Mouse (Mus musculus): ENCODE measurements around the gene Slc35d2. TPM values are rescaled to one million over a fixed set of nuclear protein-coding genes. Genes with fewer than 3 reads are reported as not detected.
"Not testable (repeated sequence)": the region's sequence is repeated elsewhere in the genome, so short reads cannot be mapped to it uniquely, and the experiment has no call there.

Slc35d2 gene
- polyA plus RNA-seq, 2 experiments = 6.0 to 8.3 TPM

GRCm38 (mm10) chr13:64060935-64061506, 68.1 kb downstream of the Slc35d2 start:
- peaks cover 1% of the 10 kb centered on the region; the same call in 1 of the 2 replicates for H3K4me1 ChIP-seq (ENCODE audit: control insufficient read depth, insufficient read depth, low read length)
- no peak for DNase-seq (ENCODE audit: low spot score)
- no peak overlapping the region for H3K4me2 ChIP-seq (replicated peaks; ENCODE audit: low read depth, low read length, severe bottlenecking)
- H3K36me3 ChIP-seq (ENCODE audit: control insufficient read depth, insufficient read depth, low read length) = no peaks in the 10 kb centered on the region
- H3K27me3 ChIP-seq (ENCODE audit: control insufficient read depth, insufficient read depth, low read length) = no peaks in the 10 kb centered on the region
- no peak overlapping the region for H3K9ac ChIP-seq (ENCODE audit: low read depth, low read length, severe bottlenecking)
- H3K4me3 ChIP-seq (replicated peaks; ENCODE audit: low read length) = no peak overlapping the region
- ATAC-seq (ENCODE audit: low FRiP score, low read depth) = no peak
- H3K27ac ChIP-seq (replicated peaks; ENCODE audit: low read depth, low read length) = no peak overlapping the region
- no peaks in the 10 kb centered on the region for H3K9me3 ChIP-seq (ENCODE audit: control insufficient read depth, low read length)
- WGBS = 75% methylated on average over 5 of the region's 5 CpGs
- no peak for TF ChIP-seq POLR2A (IDR thresholded peaks at IDR 0.05; ENCODE audit: borderline replicate concordance, extremely low read depth, insufficient read depth, insufficient read length)

- Histone ChIP-seq H3K36me3 (ENCODE audit: control insufficient read depth, insufficient read depth, low read length) (no peaks in the 10 kb centered on the region), H3K27me3 (ENCODE audit: control insufficient read depth, insufficient read depth, low read length) (no peaks in the 10 kb centered on the region), H3K4me3 (replicated peaks; ENCODE audit: low read length) (no peak overlapping the region), H3K27ac (replicated peaks; ENCODE audit: low read depth, low read length) (no peak overlapping the region), H3K9me3 (ENCODE audit: control insufficient read depth, low read length) (peaks cover 18% of the 10 kb centered on the region; the same call in 1 of the 2 replicates), H3K9ac (ENCODE audit: low read depth, low read length, severe bottlenecking) (no peak overlapping the region), H3K4me2 (replicated peaks; ENCODE audit: low read depth, low read length, severe bottlenecking) (no peak overlapping the region), H3K4me1 (ENCODE audit: control insufficient read depth, insufficient read depth, low read length) (no peaks in the 10 kb centered on the region)
- no peak for TF ChIP-seq POLR2A (IDR thresholded peaks at IDR 0.05; ENCODE audit: borderline replicate concordance, extremely low read depth, insufficient read depth, insufficient read length)
- WGBS = 71% methylated on average over 1 of the region's 1 CpGs
- DNase-seq (ENCODE audit: low spot score) = no peak
- no peak for ATAC-seq (ENCODE audit: low FRiP score, low read depth)
Observed at GRCm38 (mm10) chr13:64053959-64054358, 75.2 kb downstream of the Slc35d2 start.

- H3K36me3 ChIP-seq (ENCODE audit: control insufficient read depth, insufficient read depth, low read length); ATAC-seq (ENCODE audit: low FRiP score, low read depth): not testable (repeated sequence)
Observed at GRCm38 (mm10) chr13:64052281-64052680, 76.9 kb downstream of the Slc35d2 start.

GRCm38 (mm10) chr13:64050895-64051294, 78.3 kb downstream of the Slc35d2 start:
- no peaks in the 10 kb centered on the region for H3K27me3 ChIP-seq (ENCODE audit: control insufficient read depth, insufficient read depth, low read length)

More at GRCm38 (mm10) chr13:64052281-64052680, 76.9 kb downstream of the Slc35d2 start:
- H3K27me3 ChIP-seq (ENCODE audit: control insufficient read depth, insufficient read depth, low read length); DNase-seq (ENCODE audit: low spot score); H3K4me1 ChIP-seq (ENCODE audit: control insufficient read depth, insufficient read depth, low read length); H3K4me2 ChIP-seq (replicated peaks; ENCODE audit: low read depth, low read length, severe bottlenecking); H3K27ac ChIP-seq (replicated peaks; ENCODE audit: low read depth, low read length); H3K4me3 ChIP-seq (replicated peaks; ENCODE audit: low read length); H3K9ac ChIP-seq (ENCODE audit: low read depth, low read length, severe bottlenecking): not testable (repeated sequence)
- H3K9me3 ChIP-seq (ENCODE audit: control insufficient read depth, low read length) = peaks cover 18% of the 10 kb centered on the region; the same call in 1 of the 2 replicates
- 98% methylated on average over 2 of the region's 2 CpGs for WGBS

DNA sequence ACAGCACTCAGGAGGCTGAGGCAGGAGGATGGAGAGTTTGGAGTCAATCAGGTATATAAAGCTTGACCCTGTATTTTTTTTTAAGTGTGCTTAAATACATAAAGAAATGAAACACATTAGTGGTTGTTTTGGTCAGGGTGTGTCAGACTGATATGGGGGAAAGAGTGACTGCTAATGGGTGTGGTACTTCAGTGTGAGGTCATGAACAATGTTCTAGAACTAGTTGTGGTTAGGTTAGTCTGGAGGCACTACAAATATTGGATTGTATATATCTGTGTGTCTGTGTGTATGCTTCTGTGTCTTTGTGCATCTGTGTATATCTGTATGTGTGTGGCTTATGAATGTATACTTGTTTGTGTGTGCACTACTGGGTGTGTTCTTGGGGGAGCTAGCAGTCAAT, 79.6 kb downstream of the Slc35d2 start:
- ATAC-seq (ENCODE audit: low FRiP score, low read depth) (no peak), DNase-seq (ENCODE audit: low spot score) (no peak)
- H3K4me1 ChIP-seq (ENCODE audit: control insufficient read depth, insufficient read depth, low read length) = no peaks in the 10 kb centered on the region
- peaks cover 14% of the 10 kb centered on the region; the same call in 1 of the 2 replicates for H3K9me3 ChIP-seq (ENCODE audit: control insufficient read depth, low read length)
- no peak overlapping the region for H3K4me2 ChIP-seq (replicated peaks; ENCODE audit: low read depth, low read length, severe bottlenecking)
- no peak overlapping the region for H3K27ac ChIP-seq (replicated peaks; ENCODE audit: low read depth, low read length)
- no peak for TF ChIP-seq POLR2A (IDR thresholded peaks at IDR 0.05; ENCODE audit: borderline replicate concordance, extremely low read depth, insufficient read depth, insufficient read length)
- H3K9ac ChIP-seq (ENCODE audit: low read depth, low read length, severe bottlenecking) = no peak overlapping the region
- H3K36me3 ChIP-seq (ENCODE audit: control insufficient read depth, insufficient read depth, low read length) = no peaks in the 10 kb centered on the region
- H3K27me3 ChIP-seq (ENCODE audit: control insufficient read depth, insufficient read depth, low read length) = no peaks in the 10 kb centered on the region
- H3K4me3 ChIP-seq (replicated peaks; ENCODE audit: low read length) = no peak overlapping the region

More at GRCm38 (mm10) chr13:64050895-64051294, 78.3 kb downstream of the Slc35d2 start:
- H3K4me3 ChIP-seq (replicated peaks; ENCODE audit: low read length) = no peak overlapping the region
- no peak overlapping the region for H3K27ac ChIP-seq (replicated peaks; ENCODE audit: low read depth, low read length)
- no peaks in the 10 kb centered on the region for H3K36me3 ChIP-seq (ENCODE audit: control insufficient read depth, insufficient read depth, low read length)
- H3K4me2 ChIP-seq (replicated peaks; ENCODE audit: low read depth, low read length, severe bottlenecking) = no peak overlapping the region
- no peak for ATAC-seq (ENCODE audit: low FRiP score, low read depth)
- no peak for DNase-seq (ENCODE audit: low spot score)
- TF ChIP-seq POLR2A (IDR thresholded peaks at IDR 0.05; ENCODE audit: borderline replicate concordance, extremely low read depth, insufficient read depth, insufficient read length) = no peak
- H3K9me3 ChIP-seq (ENCODE audit: control insufficient read depth, low read length) = peaks cover 18% of the 10 kb centered on the region; the same call in 1 of the 2 replicates
- no peak overlapping the region for H3K9ac ChIP-seq (ENCODE audit: low read depth, low read length, severe bottlenecking)
- 65% methylated on average over 4 of the region's 4 CpGs for WGBS
- no peaks in the 10 kb centered on the region for H3K4me1 ChIP-seq (ENCODE audit: control insufficient read depth, insufficient read depth, low read length)
